Mouse (Mus musculus) neural tube, embryonic 15.5 days (tissue): ENCODE results near the gene Tcte3. TPM values are rescaled to one million over a fixed set of nuclear protein-coding genes. Genes with fewer than 3 reads are reported as not detected.
A peak's percentile ranks its signal among the peaks of the same experiment; 100 is the strongest.
"Not testable (repeated sequence)": the region's sequence is repeated elsewhere in the genome, so short reads cannot be mapped to it uniquely, and the experiment has no call there.

Experiments
- ATAC-seq: fragments of 200-750 bp; cut with Nextera tagmentation; 2 replicates; pipeline ENCODE4 v1.8.0; 2017; ENCODE audit warnings: mild to moderate bottlenecking, moderate TSS enrichment, moderate library complexity; ENCODE audit not compliant: low FRiP score
- H3K27ac ChIP-seq: fragments of 300-500 bp; sonication (generic); replicated peaks from 2 replicates; pipeline ENCODE4 v1.5.1; 2015; ENCODE audit warnings: mild to moderate bottlenecking, inconsistent platforms
- H3K27me3 ChIP-seq: fragments of 300-500 bp; sonication (generic); replicated peaks from 2 replicates; pipeline ENCODE4 v1.6.1; 2015; ENCODE audit warnings: inconsistent platforms
- H3K36me3 ChIP-seq: fragments of 300-500 bp; sonication (generic); 2 replicates; pipeline ENCODE4 v1.6.1; 2015; ENCODE audit warnings: inconsistent platforms
- H3K4me1 ChIP-seq: fragments of 300-500 bp; sonication (generic); 2 replicates; pipeline ENCODE4 v1.6.1; 2015; ENCODE audit warnings: inconsistent platforms
- H3K4me2 ChIP-seq: fragments of 300-500 bp; sonication (generic); 2 replicates; pipeline ENCODE4 v1.6.1; 2015; ENCODE audit warnings: inconsistent platforms, mild to moderate bottlenecking, moderate library complexity
- H3K4me3 ChIP-seq: fragments of 300-500 bp; sonication (generic); replicated peaks from 2 replicates; pipeline ENCODE4 v1.5.1; 2015; ENCODE audit warnings: mild to moderate bottlenecking, inconsistent platforms
- H3K9ac ChIP-seq: fragments of 300-500 bp; sonication (generic); replicated peaks from 2 replicates; pipeline ENCODE4 v1.6.1; 2015; ENCODE audit warnings: mild to moderate bottlenecking, inconsistent platforms
- H3K9me3 ChIP-seq: fragments of 300-500 bp; sonication (generic); replicated peaks from 2 replicates; pipeline ENCODE4 v1.6.1; 2016; ENCODE audit warnings: inconsistent platforms
- WGBS: fragments of 180-500 bp; shearing (Covaris S2); methylation state at CpG from one replicate; pipeline ENCODE4 v1.1.7; 2015; ENCODE audit warnings: mixed read lengths; 5-methylcytosine and 5-hydroxymethylcytosine counted together
- polyA plus RNA-seq: library from polyadenylated mRNA; unstranded; fragments of >200 nt; fragmentation: Nextera tagmentation; extraction: Ambion mirVana; gene quantifications from 2 replicates; pipeline ENCODE4 v1.2.1, GENCODE M21; 2015

Tcte3 gene
- polyA plus RNA-seq, 1 experiment from 2014 or later, result not detected

DNA sequence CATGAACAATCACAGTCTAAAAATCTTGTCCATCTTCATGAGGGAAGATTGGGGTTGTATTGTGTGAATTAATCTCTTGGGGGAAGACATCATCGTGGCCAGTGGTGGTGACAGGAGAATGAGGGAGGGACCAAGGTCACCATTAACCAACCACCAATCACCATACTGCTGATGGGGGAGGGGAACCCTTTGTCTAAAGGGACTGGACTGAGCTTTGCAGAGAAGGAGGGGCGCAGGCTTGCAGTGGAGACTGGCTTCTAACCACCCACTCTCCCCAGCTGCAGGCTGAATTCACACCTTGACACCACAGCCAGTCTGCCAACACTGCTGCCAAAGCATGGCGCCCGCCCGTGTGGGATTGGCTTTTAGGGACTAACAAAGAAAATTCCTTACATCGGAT lies 24.8 kb upstream of the Tcte3 start:
- Histone ChIP-seq H3K9me3 (no peaks in the 10 kb centered on the region), H3K4me3 (0 out of 2 replicates have a peak overlapping the region, but pooled peaks have one; percentile 15), H3K27me3 (no peaks in the 10 kb centered on the region), H3K4me1 (peaks cover 11% of the 10 kb centered on the region), H3K27ac (peak overlapping the region; percentile 65), H3K36me3 (peaks cover 27% of the 10 kb centered on the region), H3K4me2 (peak overlapping the region; percentile 52), H3K9ac (0 out of 2 replicates have a peak overlapping the region, but pooled peaks have one; percentile 45)
- WGBS, result 10% methylated on average over 6 of the region's 6 CpGs
- peak; percentile 89 for ATAC-seq

DNA sequence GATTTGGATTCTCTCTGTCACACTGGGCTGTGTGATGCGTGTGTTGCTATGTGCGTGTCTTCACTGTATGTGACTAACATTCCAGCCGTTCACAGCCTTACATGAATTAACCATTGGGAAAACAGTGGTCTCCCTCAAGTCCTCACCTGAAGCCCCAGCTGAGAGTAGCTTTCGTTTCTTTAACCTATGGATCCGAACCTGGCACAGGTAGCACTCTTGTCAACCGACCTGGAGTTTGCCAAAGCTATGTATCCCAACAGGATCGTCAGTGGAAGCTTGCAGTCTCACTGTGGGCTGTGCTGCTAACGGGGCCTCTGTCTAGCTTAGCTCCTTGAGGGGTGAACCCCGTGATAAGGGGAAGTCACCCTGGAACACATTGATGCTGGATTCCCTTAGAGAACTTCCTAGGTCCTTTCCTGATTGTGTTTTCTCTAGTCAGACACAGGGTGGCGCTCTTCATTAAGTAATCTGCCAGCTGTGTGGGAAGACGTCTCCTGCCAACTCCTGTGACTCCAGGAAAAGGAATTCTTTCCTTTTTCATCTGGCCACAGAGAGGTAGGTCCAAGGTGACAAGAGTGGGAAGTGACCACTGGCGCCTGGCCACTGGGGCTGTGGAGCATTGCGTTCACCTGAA lies 24.2 kb upstream of the Tcte3 start:
- Histone ChIP-seq H3K9me3 (no peaks in the 10 kb centered on the region), H3K36me3 (peaks cover 32% of the 10 kb centered on the region), H3K27me3 (no peaks in the 10 kb centered on the region), H3K4me1 (peaks cover 11% of the 10 kb centered on the region), H3K4me3 (0 out of 2 replicates have a peak overlapping the region, but pooled peaks have one; percentile 15), H3K4me2 (peak overlapping the region; percentile 52), H3K27ac (peak overlapping the region; percentile 65), H3K9ac (0 out of 2 replicates have a peak overlapping the region, but pooled peaks have one; percentile 45)
- WGBS, result 42% methylated on average over 13 of the region's 13 CpGs
- peak; percentile 89 for ATAC-seq

DNA sequence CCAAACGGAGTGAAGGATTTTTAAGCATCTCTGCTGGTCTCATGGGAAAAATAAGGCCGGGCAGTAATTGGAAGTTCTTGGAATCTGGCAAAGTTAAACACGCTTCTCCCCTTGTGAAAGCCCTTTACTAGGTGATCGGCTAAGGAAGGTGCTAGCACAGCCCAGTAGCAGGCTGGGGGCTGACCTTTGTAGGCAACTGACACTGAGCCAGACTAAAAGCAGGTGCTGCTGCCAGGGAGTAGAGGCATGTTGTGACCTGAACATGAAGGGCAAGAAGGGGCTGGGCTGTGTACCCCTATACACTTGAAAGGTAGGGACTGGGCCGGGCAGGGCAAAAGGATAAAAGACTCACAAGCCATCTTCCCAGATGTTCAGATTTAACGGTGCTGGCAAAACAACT lies 19.1 kb upstream of the Tcte3 start:
- Histone ChIP-seq H3K27ac (no peak overlapping the region), H3K9me3 (no peaks in the 10 kb centered on the region), H3K4me3 (no peak overlapping the region), H3K4me1 (no peaks in the 10 kb centered on the region), H3K27me3 (no peaks in the 10 kb centered on the region), H3K9ac (no peak overlapping the region), H3K36me3 (peaks cover 72% of the 10 kb centered on the region), H3K4me2 (no peak overlapping the region)
- 91% methylated on average over 6 of the region's 6 CpGs for WGBS
- ATAC-seq, result no peak

DNA sequence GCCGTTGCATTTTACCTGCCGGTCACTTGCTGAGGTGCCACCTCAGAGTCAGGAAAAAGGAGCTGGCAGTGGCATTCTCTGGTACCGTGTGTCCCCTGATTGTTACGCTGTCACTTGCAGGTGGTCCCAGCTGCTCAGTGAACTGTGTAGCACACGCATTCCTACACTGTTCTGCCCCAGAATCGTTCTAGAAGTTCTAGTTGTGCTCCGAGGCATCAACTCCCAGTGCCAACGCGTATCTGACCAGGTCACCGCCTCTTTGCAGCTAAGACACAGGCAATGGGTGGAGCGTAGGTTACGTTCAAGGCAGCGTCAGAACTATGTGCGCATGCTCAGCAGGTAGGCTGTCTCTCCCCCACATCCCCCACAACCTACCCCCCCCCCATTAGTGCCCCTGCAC lies 18.4 kb upstream of the Tcte3 start:
- H3K9ac ChIP-seq, result no peak overlapping the region
- H3K9me3 ChIP-seq, result no peaks in the 10 kb centered on the region
- no peak overlapping the region for H3K4me2 ChIP-seq
- peaks cover 75% of the 10 kb centered on the region for H3K36me3 ChIP-seq
- H3K27me3 ChIP-seq, result no peaks in the 10 kb centered on the region
- H3K4me1 ChIP-seq, result no peaks in the 10 kb centered on the region
- H3K4me3 ChIP-seq, result no peak overlapping the region
- ATAC-seq, result no peak
- WGBS, result 96% methylated on average over 14 of the region's 14 CpGs
- no peak overlapping the region for H3K27ac ChIP-seq

DNA sequence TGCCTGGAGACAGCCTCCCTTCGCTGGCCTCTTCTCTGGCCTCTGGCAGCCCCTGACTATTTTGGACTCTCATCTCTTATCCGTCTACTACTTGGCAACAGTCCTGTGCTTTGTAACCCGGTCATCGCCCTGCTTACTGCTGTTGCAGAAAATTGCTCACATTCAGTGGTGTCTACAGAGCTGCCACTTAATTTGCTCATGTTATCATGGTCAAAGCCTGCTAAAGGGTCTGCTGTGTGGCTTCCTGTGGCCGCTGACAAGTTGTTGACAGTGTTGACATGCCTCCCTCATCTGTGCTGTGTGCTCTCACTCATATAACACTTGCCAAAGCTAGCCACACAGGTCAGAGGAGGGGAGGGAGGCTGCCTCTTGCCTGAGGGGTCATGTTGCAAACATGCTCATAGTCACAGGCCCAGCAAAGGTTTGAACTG lies 16.9 kb upstream of the Tcte3 start:
- H3K9ac ChIP-seq, result no peak overlapping the region
- H3K36me3 ChIP-seq, result peaks cover 67% of the 10 kb centered on the region
- no peak overlapping the region for H3K4me3 ChIP-seq
- H3K27me3 ChIP-seq, result no peaks in the 10 kb centered on the region
- H3K4me1 ChIP-seq, result no peaks in the 10 kb centered on the region
- H3K27ac ChIP-seq, result no peak overlapping the region
- no peak overlapping the region for H3K4me2 ChIP-seq
- H3K9me3 ChIP-seq, result no peaks in the 10 kb centered on the region
- WGBS, result 95% methylated on average over 5 of the region's 5 CpGs
- ATAC-seq, result no peak

DNA sequence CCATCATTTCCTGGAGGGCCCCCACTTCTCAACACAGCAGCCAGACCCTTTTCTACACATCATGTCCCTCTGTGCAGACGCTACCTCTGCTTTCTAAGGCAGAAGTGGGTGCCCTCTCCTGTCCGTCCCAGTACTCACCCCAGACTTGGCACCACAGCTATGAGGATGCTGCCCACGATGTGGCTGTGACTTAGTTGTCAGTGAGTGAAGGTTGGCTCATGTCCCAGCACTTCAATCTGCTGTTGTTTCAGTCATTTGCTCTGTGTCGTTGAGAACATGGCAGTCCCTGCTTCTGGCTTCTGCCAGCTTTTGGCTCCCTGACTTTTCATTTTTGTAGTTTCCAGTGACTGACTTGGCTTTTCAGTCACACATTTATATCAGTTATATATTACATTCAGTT lies 14.6 kb upstream of the Tcte3 start:
- ATAC-seq, result no peak
- no peaks in the 10 kb centered on the region for H3K27me3 ChIP-seq
- H3K36me3 ChIP-seq, result peaks cover 47% of the 10 kb centered on the region
- 88% methylated on average over 4 of the region's 4 CpGs for WGBS
- no peaks in the 10 kb centered on the region for H3K9me3 ChIP-seq
- no peaks in the 10 kb centered on the region for H3K4me1 ChIP-seq
- no peak overlapping the region for H3K27ac ChIP-seq
- no peak overlapping the region for H3K4me2 ChIP-seq
- no peak overlapping the region for H3K9ac ChIP-seq
- H3K4me3 ChIP-seq, result no peak overlapping the region

DNA sequence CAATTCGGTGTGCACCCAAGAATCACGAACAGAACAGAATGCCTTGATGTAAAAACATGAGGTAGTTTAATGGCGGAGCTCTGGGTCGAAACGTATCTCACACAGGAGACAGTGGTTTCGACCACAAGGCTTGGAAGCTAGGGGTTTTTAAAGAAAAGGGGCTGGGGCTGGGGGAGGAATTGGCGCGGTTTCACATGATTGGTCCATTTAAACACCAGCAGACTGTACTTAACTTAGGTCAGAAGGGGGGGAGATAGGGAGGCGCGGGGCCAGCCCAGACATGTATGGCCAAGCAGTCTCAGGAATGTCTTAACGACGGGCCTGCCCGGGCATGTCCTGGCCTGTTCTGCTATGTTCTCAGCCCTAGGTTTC lies 12.5 kb upstream of the Tcte3 start:
- H3K4me1 ChIP-seq, ATAC-seq, H3K4me3 ChIP-seq, H3K27ac ChIP-seq, H3K27me3 ChIP-seq, H3K9ac ChIP-seq, H3K9me3 ChIP-seq, H3K4me2 ChIP-seq: not testable (repeated sequence)
- peaks cover 28% of the 10 kb centered on the region for H3K36me3 ChIP-seq
- WGBS, result 92% methylated on average over 13 of the region's 13 CpGs

DNA sequence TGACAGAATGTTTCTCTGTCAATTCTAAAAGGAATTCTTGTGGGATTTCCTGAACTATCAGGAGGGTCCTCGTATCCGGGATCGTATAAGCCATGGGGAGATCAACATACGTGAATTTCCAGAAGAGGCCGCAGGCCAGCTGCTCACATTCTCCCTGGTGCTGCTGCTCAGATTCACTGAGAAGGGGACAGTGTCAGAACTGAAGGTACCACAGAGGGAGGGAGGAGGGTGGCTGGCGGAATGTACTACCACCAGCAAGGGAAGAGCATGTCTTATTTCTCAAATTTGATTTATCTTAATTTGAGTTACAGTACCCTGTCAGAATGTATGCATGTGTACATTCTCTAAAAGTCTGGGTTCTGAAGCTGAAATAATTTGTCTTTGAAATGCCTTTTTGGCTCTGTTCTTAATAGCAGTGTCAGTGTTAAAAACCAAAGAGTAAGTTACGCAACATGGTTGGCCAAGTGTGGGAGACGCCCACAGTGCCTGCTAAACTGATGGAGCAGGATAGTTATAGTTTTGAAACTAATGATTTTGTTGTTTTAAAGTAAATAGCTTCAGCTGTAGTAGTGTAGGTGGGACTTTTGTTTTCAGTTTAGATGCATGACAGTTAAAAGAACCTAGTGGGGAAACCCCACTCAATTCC lies 12.0 kb upstream of the Tcte3 start:
- not testable (repeated sequence) for H3K4me1 ChIP-seq, H3K27me3 ChIP-seq, ATAC-seq, H3K4me3 ChIP-seq, H3K9ac ChIP-seq, H3K4me2 ChIP-seq, H3K9me3 ChIP-seq, H3K27ac ChIP-seq
- H3K36me3 ChIP-seq, result peaks cover 24% of the 10 kb centered on the region
- WGBS, result 99% methylated on average over 6 of the region's 8 CpGs

DNA sequence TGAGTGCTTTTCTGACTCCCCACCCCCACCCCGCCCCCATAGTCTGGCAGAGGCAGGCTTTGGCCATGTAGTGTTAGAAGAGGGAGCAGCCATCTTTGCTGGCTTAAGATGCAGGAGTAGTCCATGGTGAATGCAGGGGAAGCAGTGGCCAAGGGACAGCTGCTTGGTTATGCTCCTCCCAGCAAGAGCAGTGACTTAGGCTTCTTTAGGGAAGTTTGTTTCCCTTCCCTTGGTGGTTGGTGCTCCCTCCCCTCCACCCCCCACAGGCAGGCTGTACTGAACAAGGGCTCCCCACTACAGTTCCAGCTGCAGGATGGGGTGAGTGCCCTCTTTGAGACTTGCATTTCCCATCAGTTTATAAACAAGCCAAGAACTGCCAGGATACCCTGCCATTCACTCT lies 11.5 kb upstream of the Tcte3 start:
- not testable (repeated sequence) for H3K4me1 ChIP-seq, H3K4me3 ChIP-seq, H3K27me3 ChIP-seq, H3K9ac ChIP-seq, H3K4me2 ChIP-seq, H3K27ac ChIP-seq, H3K9me3 ChIP-seq
- peak; percentile 45; the same call in 1 of the 2 replicates for ATAC-seq
- H3K36me3 ChIP-seq, result peaks cover 19% of the 10 kb centered on the region
- WGBS, result 67% methylated on average over 1 of the region's 1 CpGs

DNA sequence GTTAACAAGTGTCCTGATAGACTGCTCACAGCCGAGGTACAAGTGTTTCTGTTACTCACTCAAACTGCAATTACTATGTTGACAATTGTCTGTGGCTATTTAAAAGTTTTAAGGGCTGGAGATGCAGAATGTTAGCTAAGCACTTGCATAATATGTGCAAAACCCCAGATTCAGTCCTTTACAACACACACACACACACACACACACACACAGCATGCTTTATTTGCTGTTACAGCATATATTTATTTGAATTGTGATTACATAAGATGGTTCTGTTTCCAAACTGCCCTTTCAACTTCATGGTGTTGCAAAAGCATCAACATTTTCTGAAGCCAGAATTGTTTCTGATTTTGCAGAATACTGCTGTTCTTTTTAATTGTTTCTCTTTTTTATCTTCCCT lies 9.1 kb upstream of the Tcte3 start:
- WGBS, result no CpG with 5 or more reads among the region's 1 CpGs
- not testable (repeated sequence) for H3K4me1 ChIP-seq, H3K4me2 ChIP-seq, H3K9ac ChIP-seq, H3K27ac ChIP-seq, H3K4me3 ChIP-seq, ATAC-seq, H3K9me3 ChIP-seq, H3K27me3 ChIP-seq, H3K36me3 ChIP-seq

DNA sequence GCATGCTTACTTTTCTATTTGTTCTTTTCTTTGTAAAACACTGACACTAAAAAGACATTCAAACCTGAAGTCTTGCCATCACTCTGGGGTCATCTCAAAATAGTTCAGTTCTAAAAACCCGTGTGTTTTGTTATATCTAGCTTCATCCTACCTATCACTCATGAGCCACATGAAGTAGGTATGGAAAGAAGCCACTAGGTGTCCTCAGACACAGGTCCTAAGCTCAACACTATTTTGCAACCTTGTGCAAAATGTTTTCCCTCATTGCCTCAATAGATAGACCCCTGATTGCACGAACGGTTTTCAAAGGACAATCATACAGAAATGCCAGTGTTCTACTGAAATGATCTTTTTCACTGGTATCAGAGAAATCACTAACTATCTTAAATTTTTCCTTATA lies 833 bp downstream of the Tcte3 start:
- ATAC-seq, result 0 out of 2 replicates have a peak, but pooled peaks have one; percentile 11
- not testable (repeated sequence) for H3K9me3 ChIP-seq, H3K4me2 ChIP-seq, H3K4me1 ChIP-seq, H3K27ac ChIP-seq, H3K4me3 ChIP-seq, H3K36me3 ChIP-seq, H3K27me3 ChIP-seq, H3K9ac ChIP-seq
- WGBS, result no CpG with 5 or more reads among the region's 3 CpGs

DNA sequence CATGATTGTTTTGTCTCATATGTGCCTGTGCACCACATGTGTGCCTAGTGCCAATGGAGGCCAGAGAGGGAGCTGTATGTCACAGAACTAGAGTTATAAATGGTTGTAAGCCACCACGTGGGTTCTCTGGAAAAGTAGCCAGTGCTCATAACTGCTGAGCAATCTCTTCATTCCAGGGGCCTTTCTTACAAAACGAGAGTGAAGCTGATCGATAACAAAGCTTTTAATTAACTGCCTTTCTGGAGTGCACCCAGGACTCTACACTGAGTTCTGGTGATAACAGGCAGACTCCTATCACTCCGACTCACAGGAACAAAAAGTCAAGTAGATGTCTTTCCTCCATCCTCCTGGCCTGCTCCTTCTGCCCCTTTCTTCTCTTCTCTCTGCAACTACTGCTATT lies 9.9 kb downstream of the Tcte3 start:
- WGBS, result no CpG with 5 or more reads among the region's 4 CpGs
- H3K9me3 ChIP-seq, H3K4me2 ChIP-seq, H3K4me1 ChIP-seq, H3K27me3 ChIP-seq, ATAC-seq, H3K9ac ChIP-seq, H3K27ac ChIP-seq, H3K4me3 ChIP-seq, H3K36me3 ChIP-seq: not testable (repeated sequence)
